Mouse (Mus musculus) liver, postnatal 0 days (tissue): ENCODE data around the gene Med13. TPM values are rescaled to one million over a fixed set of nuclear protein-coding genes. Genes with fewer than 3 reads are reported as not detected.

Experiments used
- ATAC-seq: fragments of 200-750 bp; cut with Nextera tagmentation; 2 replicates; pipeline ENCODE4 v1.8.0; 2017; ENCODE audit warnings: mild to moderate bottlenecking, moderate library complexity
- DNase-seq: peaks from one replicate; pipeline ENCODE4 v3.0.0-alpha.2; 2016
- H3K27ac ChIP-seq: fragments of 300-500 bp; sonication (generic); 2 replicates; pipeline ENCODE4 v1.5.1; 2014; ENCODE audit warnings: antibody characterized with exemption, moderate library complexity, mild to moderate bottlenecking, low read depth
- H3K27me3 ChIP-seq: fragments of 300-500 bp; sonication (generic); 2 replicates; pipeline ENCODE4 v1.6.1; 2014; ENCODE audit warnings: low read length, control low read depth, mixed read lengths; ENCODE audit not compliant: insufficient read depth
- H3K36me3 ChIP-seq: fragments of 300-500 bp; sonication (generic); replicated peaks from 2 replicates; pipeline ENCODE4 v1.6.1; 2014; ENCODE audit warnings: mild to moderate bottlenecking, control low read depth, low read length, moderate library complexity, mixed read lengths; ENCODE audit not compliant: insufficient read depth
- H3K4me1 ChIP-seq: fragments of 300-500 bp; sonication (generic); 2 replicates; pipeline ENCODE4 v1.6.1; 2014; ENCODE audit warnings: antibody characterized with exemption, mild to moderate bottlenecking, control low read depth; ENCODE audit not compliant: insufficient read depth
- H3K4me2 ChIP-seq: fragments of 300-500 bp; sonication (generic); 2 replicates; pipeline ENCODE4 v1.6.1; 2014; ENCODE audit warnings: low read depth, mild to moderate bottlenecking, low read length, moderate library complexity, mixed read lengths
- H3K4me3 ChIP-seq: fragments of 300-500 bp; sonication (generic); 2 replicates; pipeline ENCODE4 v1.5.1; 2014; ENCODE audit warnings: low read depth, low read length
- H3K9ac ChIP-seq: fragments of 300-500 bp; sonication (generic); replicated peaks from 2 replicates; pipeline ENCODE4 v1.6.1; 2014; ENCODE audit warnings: mild to moderate bottlenecking, moderate library complexity
- H3K9me3 ChIP-seq: fragments of 300-500 bp; sonication (generic); 2 replicates; pipeline ENCODE4 v1.6.1; 2016; ENCODE audit warnings: mild to moderate bottlenecking, control low read depth, low read length, mixed read lengths
- CTCF ChIP-seq: sonication (generic); IDR thresholded peaks from 2 replicates; pipeline ENCODE4 v1.5.1; 2016; ENCODE audit warnings: antibody characterized with exemption, low read depth
- EP300 ChIP-seq: IDR thresholded peaks from 2 replicates; pipeline ENCODE4 v1.6.1; 2016; ENCODE audit warnings: antibody characterized with exemption, low read depth, mild to moderate bottlenecking
- WGBS: fragments of 180-500 bp; shearing (Covaris S2); extraction: QIAGEN DNeasy Blood & Tissue Kit; methylation state at CpG from one replicate; pipeline ENCODE4 v1.1.7; 2014; ENCODE audit not compliant: insufficient replicate concordance; 5-methylcytosine and 5-hydroxymethylcytosine counted together
- polyA plus RNA-seq: library from polyadenylated mRNA; unstranded; fragments of >200 nt; fragmentation: Nextera tagmentation; extraction: Ambion mirVana; gene quantifications from 2 replicates; pipeline ENCODE4 v1.2.1, GENCODE M21; 2015

The Med13 gene
- polyA plus RNA-seq, 1 experiment from 2014 or later: 3.6 TPM

DNA sequence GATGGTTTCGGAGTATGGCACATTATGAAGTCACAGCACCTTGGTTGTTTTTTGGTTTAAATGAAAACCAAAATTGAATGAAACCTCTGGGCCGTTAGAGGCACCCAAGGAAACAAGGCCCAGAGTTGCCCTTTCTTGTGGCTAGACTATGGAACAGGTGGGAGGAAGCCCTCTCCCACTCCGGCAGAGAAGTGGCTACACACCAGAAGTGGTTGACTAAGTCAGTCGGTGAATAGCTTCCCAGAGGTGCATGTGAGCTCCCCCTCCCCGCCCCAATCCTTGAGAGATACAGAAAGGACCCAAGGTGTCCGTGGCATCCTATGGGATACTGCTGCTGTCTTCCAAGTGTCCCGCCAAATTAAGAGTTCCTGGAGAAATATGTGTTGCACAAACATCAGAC lies 13.9 kb upstream of the Med13 start:
- no peak overlapping the region for H3K9ac ChIP-seq
- no peak overlapping the region for H3K4me2 ChIP-seq
- no peak overlapping the region for H3K27ac ChIP-seq
- no peak for DNase-seq
- H3K4me1 ChIP-seq: peaks cover under 1% of the 10 kb centered on the region; the same call in 1 of the 2 replicates
- no peak overlapping the region for H3K4me3 ChIP-seq
- no peaks in the 10 kb centered on the region for H3K36me3 ChIP-seq
- no peaks in the 10 kb centered on the region for H3K9me3 ChIP-seq
- no peak for TF ChIP-seq EP300
- TF ChIP-seq CTCF: no peak
- WGBS: 65% methylated on average over 7 of the region's 7 CpGs
- H3K27me3 ChIP-seq: no peaks in the 10 kb centered on the region
- ATAC-seq: no peak

DNA sequence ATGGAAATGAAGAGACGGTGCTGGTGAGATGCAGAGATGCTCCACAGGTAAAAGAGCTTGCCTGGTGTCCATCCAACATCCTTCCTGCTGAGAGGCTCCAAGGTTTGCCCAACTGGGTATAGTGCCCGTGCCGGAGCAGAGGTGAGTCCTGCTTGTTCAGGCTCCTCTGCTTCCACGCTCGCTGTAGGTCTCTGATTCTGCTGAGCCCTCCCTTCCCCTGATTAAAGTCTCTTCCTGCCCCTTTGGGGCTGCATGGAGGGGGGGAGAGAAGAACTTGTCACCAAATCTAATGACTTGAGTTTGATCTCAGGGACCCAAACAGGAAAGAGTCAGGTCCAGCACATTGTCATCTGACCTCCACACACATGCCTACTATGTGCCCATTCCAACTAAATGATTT lies 12.5 kb upstream of the Med13 start:
- ATAC-seq: no peak
- WGBS: 84% methylated on average over 5 of the region's 5 CpGs
- no peak for DNase-seq
- no peaks in the 10 kb centered on the region for H3K27me3 ChIP-seq
- no peak overlapping the region for H3K27ac ChIP-seq
- no peak overlapping the region for H3K4me3 ChIP-seq
- no peaks in the 10 kb centered on the region for H3K4me1 ChIP-seq
- no peak overlapping the region for H3K4me2 ChIP-seq
- no peak for TF ChIP-seq EP300
- TF ChIP-seq CTCF: no peak
- H3K36me3 ChIP-seq: no peaks in the 10 kb centered on the region
- no peak overlapping the region for H3K9ac ChIP-seq
- no peaks in the 10 kb centered on the region for H3K9me3 ChIP-seq

DNA sequence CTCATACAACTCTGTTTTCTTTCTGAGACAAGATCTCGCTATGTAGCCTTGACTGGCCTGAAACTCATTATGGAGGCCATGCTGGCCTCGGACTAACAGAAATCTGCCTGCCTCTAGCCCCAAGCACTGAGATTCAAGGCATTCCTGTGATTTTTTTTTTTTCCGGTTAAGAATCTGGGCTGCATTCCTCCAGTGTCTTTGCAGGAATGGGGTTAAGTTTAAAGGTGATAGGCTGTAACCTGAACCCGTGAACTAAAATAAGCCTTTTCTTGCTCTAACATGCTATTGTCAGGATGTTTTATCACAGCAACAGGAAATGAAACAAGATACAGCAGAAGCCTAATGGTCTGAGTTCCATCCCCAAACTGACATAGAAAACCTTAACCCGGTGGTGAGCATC lies 11.6 kb upstream of the Med13 start:
- H3K4me1 ChIP-seq: 0 out of 2 replicates have a peak, but pooled peaks cover 3% of the 10 kb centered on the region
- H3K36me3 ChIP-seq: no peaks in the 10 kb centered on the region
- no peak overlapping the region for H3K4me3 ChIP-seq
- WGBS: 68% methylated on average over 5 of the region's 5 CpGs
- H3K9me3 ChIP-seq: no peaks in the 10 kb centered on the region
- H3K9ac ChIP-seq: no peak overlapping the region
- H3K27ac ChIP-seq: no peak overlapping the region
- ATAC-seq: no peak
- no peak overlapping the region for H3K4me2 ChIP-seq
- no peak for DNase-seq
- H3K27me3 ChIP-seq: no peaks in the 10 kb centered on the region
- TF ChIP-seq EP300 (no peak), CTCF (no peak)

DNA sequence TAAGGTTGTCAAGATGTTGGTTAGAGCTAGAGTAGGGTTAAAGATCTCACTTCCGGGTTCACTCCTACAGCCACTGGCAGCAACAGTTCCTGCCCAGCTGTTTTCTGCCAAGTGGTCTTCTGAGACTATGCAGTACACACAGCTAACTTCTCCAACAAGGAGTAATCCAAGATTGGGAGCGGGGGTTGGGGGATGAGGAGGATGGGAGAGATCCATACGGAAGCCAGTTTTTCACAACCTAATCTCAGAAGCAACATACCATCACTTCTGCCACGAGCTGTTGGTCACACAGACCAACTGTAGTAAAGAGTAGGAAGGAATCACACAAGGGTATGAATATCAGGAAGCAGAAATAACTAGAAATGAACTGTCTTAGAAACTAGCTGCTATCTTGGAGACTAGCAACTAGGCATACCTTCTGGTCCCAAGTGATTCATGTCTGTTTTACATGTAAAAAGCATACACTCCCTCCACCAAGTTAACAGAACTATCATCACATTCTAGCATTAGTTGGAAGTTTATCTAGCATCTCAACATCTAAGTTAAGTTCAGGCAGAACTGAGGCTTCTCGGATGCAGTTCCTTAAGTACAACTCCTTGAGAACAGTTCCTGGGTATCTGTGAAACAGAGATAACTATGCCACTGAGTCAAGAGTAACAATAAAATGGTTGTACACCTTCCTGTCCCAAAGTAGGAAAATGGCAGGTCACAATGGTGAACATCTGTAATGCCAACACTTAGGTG lies 7.5 kb upstream of the Med13 start:
- ATAC-seq: no peak
- Histone ChIP-seq H3K4me2 (no peak overlapping the region), H3K27ac (no peak overlapping the region), H3K36me3 (no peaks in the 10 kb centered on the region), H3K9me3 (no peaks in the 10 kb centered on the region), H3K4me1 (0 out of 2 replicates have a peak, but pooled peaks cover 3% of the 10 kb centered on the region), H3K9ac (no peak overlapping the region), H3K4me3 (no peak overlapping the region), H3K27me3 (no peaks in the 10 kb centered on the region)
- WGBS: 63% methylated on average over 5 of the region's 5 CpGs
- no peak for DNase-seq
- TF ChIP-seq EP300 (no peak), CTCF (no peak)

DNA sequence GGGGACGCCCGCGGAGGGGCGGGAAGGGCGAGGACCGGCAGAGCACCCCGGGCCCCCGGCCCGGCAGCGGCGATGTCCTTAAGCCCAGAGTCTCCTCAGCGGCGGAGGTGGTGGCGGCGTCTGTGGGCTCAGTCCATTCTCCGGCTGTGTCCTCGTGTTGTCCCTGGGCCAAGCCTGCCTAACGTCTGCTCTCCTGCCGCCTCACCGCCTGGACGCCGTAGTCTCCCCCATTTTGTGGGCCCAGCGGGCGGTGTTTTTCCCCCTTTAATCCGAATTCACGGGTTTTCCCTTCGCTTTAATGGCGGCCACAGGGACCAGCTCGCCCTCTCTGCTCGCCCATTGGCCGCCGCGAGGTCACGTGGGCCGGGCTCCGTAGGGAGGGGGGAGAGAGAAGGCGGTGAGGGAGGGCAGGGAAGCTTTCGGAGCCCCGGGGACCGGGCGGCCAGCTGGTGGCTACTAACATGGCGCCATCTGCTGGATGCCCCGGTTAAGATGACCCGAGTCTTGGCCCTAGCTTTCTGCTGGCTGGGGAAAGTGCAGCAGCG lies 654 bp upstream of the Med13 start:
- TF ChIP-seq EP300 (no peak), CTCF (peak; percentile 97)
- H3K36me3 ChIP-seq: peaks cover 12% of the 10 kb centered on the region
- peak overlapping the region; percentile 99 for H3K27ac ChIP-seq
- peak overlapping the region; percentile 68 for H3K4me2 ChIP-seq
- no peaks in the 10 kb centered on the region for H3K9me3 ChIP-seq
- no peaks in the 10 kb centered on the region for H3K27me3 ChIP-seq
- peak overlapping the region; percentile 97 for H3K4me3 ChIP-seq
- H3K4me1 ChIP-seq: peaks cover 16% of the 10 kb centered on the region
- DNase-seq: peak; percentile 99
- ATAC-seq: peak; percentile 98
- WGBS: 1% methylated on average over 39 of the region's 45 CpGs
- peak overlapping the region; percentile 100 for H3K9ac ChIP-seq

DNA sequence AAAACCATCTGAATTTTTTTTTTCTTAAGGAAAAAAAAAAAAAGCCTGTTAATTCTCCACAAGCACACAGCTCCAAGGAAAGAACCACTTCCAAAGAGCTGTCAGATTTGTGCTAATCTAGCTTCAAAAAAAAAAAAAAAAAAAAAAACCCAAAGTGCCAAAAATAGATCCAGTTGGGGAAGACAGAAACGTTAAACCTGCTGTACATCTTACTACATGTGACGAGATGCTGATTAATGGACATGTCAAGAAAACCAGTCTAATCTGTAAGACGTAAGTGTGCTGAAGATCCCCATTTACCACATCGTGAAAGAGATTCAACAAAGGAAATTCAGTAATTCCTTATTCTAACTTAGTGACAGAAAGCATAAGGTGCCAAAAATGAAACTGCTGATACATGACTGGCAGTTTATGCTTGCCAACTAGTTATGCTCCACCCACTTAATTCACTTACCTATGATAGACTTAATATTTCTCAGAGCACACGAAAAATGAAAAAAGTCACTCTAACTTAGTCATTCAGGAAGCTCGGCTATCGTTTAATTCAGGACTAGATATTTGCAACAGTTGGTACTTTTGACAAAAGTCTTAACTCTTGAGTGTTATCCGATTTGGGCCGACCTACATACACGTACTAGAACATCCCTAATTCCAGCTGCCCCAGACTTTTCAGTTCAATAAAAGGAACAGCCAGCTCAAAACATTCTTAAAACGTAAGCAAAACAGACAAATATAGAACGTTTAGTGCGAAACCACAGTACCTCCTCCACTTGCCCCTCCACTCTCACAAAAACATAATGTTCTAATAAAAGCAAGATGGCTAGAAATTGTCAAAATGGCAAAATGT lies 1.2 kb downstream of the Med13 start:
- peak overlapping the region; percentile 97 for H3K4me3 ChIP-seq
- peaks cover 13% of the 10 kb centered on the region for H3K36me3 ChIP-seq
- 4% methylated on average over 13 of the region's 13 CpGs for WGBS
- H3K9me3 ChIP-seq: no peaks in the 10 kb centered on the region
- peak overlapping the region; percentile 100 for H3K9ac ChIP-seq
- ATAC-seq (no peak), DNase-seq (no peak)
- peak overlapping the region; percentile 99 for H3K27ac ChIP-seq
- H3K27me3 ChIP-seq: no peaks in the 10 kb centered on the region
- TF ChIP-seq CTCF (no peak), EP300 (peak; percentile 56)
- H3K4me1 ChIP-seq: peaks cover 19% of the 10 kb centered on the region
- peak overlapping the region; percentile 68 for H3K4me2 ChIP-seq
